Mouse (Mus musculus) kidney, postnatal 4 days (tissue): ENCODE data around the gene Ddx5.
A peak's percentile ranks its signal among the peaks of the same experiment; 100 is the strongest.
"Not testable (repeated sequence)": the region's sequence is repeated elsewhere in the genome, so short reads cannot be mapped to it uniquely, and the experiment has no call there.

Experiments used
- DNase-seq, 2 experiments: peaks; one replicate each; pipeline ENCODE4 v3.0.0; 2021; ENCODE audit warnings: mixed read lengths in 2 of 2

The Ddx5 gene

GRCm38 (mm10) chr11:106760511-106760910 is 28.5 kb downstream of the Ddx5 start:
- DNase-seq, result no peak

- no peak for DNase-seq
Observed at GRCm38 (mm10) chr11:106759028-106759427, 30.0 kb downstream of the Ddx5 start.

GRCm38 (mm10) chr11:106755583-106755982 is 33.4 kb downstream of the Ddx5 start:
- DNase-seq, result no peak

- DNase-seq, result no peak
Observed at GRCm38 (mm10) chr11:106753314-106753713, 35.7 kb downstream of the Ddx5 start.

GRCm38 (mm10) chr11:106752103-106752502 is 36.9 kb downstream of the Ddx5 start:
- DNase-seq, result no peak

DNA sequence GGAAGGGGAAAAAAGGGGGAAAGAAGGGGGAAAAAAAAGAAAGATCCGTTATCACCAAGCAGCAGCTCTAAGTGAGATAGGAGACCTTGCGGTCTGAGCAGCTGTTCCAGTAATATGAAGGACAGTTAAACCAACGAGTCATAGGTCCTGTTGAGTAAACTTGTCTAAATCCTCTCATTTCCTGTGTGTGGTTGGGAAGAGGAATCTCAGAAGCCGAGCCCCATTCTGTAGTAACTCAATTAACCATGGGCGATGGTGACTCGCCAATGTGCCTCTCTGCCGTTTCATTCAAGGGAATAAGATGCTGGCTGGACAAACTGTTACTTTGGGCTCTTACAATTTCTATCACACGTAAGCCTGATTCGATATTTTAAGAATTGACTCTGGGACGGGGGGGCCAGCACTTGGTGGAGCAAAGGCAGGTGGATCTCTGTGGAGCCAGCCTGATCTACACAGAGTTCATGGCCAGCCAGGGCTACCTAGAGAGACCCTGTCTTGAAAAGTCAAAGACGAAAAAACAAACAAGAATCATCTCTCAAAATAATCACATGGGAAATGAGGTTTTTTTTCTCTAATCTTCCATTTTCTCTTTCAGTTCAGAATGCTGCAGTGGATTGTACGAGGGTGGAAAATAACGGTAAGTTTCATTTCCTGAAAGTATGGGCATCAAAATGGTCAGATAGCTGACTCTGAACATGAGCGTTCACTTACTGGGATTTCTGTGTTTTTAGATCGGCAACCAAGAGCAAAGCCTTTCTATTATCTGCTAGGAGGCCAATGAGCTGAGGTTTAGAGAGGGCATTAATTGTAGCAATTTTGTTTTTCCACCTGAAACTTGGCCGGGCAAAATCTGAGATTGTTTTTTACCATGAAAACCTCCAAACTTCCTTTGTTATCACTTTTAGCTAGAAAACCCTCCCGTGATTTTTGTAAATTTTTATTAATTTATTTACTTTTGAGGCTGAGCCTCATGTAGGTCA is 37.7 kb downstream of the Ddx5 start, which contains the start of gene Milr1:
Milr1 (plus strand) TSS at position 188 of the 980 bp plus-strand sequence.
- no peak for DNase-seq

- no peak for DNase-seq
Observed at GRCm38 (mm10) chr11:106750121-106750751, 38.7 kb downstream of the Ddx5 start, which contains the start of gene Pecam1. Gene Pecam1, minus strand, starts transcription at chr11:106750628.

DNA sequence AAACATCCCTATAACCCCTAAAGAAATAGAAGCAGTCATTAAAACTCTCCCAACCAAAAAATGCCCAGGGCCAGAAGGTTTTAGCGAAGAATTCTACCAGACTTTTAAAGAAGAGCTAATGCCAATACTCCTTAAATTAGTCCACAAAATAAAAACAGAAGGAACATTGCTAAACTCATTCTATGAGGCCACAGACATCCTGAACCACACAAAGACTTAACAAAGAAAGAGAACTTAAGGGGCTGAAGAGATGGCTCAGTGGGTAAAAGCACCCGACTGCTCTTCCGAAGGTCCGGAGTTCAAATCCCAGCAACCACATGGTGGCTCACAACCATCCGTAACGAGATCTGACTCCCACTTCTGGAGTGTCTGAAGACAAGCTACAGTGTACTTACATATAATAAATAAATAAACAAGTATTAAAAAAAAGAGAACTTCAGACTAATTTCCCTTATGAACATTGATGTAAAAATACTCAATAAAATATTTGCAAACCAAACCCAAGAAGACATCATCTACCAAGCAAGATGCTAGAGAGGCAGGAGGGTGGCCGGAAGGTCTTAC is 39.3 kb downstream of the Ddx5 start:
- DNase-seq, result not testable (repeated sequence)

DNA sequence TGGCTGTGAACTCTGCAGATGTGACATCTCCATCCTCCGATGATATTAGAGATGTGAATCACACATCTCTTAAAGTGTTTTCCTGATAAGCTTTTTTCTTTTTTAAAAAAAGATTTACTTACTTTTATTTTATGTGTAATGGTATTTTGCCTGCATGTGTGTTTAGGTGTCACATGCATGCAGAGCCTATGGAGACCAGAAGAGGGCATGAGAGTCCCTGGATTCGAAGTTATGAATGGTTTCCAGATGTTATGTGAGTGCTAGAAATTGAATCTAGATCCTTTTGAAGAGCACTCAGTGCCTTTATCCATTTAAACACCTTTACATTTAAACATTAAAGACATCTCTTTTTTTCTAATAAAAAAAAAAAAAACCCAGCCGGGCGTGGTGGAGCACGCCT is 44.0 kb downstream of the Ddx5 start:
- DNase-seq, result no peak

- no peak for DNase-seq
Observed at GRCm38 (mm10) chr11:106742388-106742841, 46.6 kb downstream of the Ddx5 start.

DNA sequence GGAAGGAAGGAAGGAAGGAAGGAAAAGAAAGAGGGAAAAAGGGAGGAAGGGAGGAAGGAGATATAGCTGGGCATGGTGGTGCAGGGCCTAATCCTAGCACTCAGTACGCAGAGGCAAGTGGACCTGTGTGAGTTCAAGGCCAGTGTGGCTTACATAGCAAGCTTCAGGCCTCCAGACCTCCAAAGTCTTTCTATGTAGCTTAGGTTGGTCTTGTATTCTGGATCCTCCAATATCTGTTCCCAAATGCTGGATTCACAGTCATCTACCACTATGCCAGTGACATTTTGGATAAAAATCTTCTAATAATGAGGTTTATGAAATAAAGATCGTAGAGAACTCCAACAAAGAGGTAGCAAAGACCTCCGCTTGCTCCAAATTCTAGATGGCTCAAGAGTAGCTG is 47.2 kb downstream of the Ddx5 start:
- DNase-seq, result no peak

DNA sequence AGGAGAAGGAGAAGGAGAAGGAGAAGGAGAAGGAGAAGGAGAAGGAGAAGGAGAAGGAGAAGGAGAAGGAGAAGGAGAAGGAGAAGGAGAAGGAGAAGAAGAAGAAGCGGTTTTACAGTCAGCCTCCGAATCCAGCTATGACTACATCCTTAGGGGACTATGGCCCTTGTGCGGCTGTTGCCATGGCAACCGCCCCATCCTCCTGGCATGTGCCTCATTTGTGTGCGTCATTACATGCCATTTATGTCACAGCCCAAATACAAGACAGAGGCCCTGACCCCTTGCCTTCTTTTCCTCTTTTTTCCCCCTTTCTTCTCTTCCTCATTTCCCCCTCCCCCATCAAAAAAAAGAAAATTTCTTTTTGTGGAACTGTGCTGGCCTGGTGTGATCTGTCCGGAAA is 47.8 kb downstream of the Ddx5 start:
- no peak for DNase-seq

- DNase-seq, result not testable (repeated sequence)
Observed at GRCm38 (mm10) chr11:106740724-106741123, 48.3 kb downstream of the Ddx5 start.

GRCm38 (mm10) chr11:106739116-106739515 is 49.9 kb downstream of the Ddx5 start:
- DNase-seq, result no peak

DNA sequence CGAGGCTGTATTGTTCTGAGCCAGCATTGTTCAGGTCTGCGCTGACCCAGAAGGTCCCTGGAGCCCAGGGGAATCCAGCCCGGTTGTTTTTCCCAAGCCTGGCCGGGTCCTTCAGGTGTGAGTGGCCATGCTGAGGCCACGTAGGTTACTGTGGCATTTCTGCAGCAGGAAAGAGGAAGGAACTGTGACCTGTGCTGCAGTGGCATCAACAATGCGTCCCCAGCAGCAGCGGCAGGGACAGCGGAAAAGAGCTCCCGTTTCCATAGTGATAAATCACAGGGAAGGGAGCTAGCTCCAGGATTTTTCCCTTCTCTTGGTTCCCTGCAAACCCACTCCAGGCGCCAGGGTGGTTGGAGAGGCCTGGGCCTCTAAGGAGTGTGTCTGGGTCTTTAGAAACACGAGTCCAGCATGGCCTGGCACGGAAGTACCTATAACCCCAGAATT is 51.8 kb downstream of the Ddx5 start:
- peak; percentile 42 to 56 for DNase-seq

- DNase-seq, result no peak
Observed at GRCm38 (mm10) chr11:106736614-106737013, 52.4 kb downstream of the Ddx5 start.

DNA sequence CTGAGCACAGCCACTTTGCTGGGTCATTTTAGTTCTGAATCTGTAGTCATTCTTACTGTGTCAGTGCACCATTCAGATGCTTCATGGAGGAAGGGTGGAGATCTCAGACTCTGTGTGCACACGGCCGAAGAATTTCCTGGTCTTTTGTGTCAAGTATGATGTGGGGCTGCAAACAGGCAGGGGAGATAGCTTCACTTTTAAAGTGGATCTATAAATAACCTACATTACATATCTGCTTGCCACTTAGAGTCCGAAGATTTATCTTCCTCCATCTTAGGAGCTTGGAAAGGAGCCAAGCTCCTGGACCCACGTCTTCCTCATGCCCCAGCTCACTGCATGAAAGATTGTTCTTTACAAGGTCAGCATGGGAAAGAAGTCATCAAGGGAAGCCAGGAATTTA is 58.3 kb downstream of the Ddx5 start:
- DNase-seq, result no peak
